Mouse (Mus musculus): ENCODE measurements around the gene Klhdc1.

GRCm38 (mm10) chr12:69204052-69204833, 36.7 kb upstream of the Klhdc1 start, which contains the start of gene Gm49384:
- no peak for TF ChIP-seq CTCF (IDR thresholded peaks at IDR 0.05; ENCODE audit: control insufficient read depth, insufficient read depth, insufficient read length)
- TF ChIP-seq MYOG (IDR thresholded peaks at IDR 0.05; ENCODE audit: control insufficient read depth, extremely low read depth, insufficient read length): no peak
- TF ChIP-seq USF1 (IDR thresholded peaks at IDR 0.05; ENCODE audit: low read depth): no peak
